Mouse (Mus musculus) retina, embryonic 14.5 days (tissue): ENCODE results near the gene Mon1a.

Experiments
- DNase-seq: peaks from one replicate; pipeline ENCODE4 v3.0.0-alpha.2; 2015; ENCODE audit warnings: low spot score

Mon1a gene

DNA sequence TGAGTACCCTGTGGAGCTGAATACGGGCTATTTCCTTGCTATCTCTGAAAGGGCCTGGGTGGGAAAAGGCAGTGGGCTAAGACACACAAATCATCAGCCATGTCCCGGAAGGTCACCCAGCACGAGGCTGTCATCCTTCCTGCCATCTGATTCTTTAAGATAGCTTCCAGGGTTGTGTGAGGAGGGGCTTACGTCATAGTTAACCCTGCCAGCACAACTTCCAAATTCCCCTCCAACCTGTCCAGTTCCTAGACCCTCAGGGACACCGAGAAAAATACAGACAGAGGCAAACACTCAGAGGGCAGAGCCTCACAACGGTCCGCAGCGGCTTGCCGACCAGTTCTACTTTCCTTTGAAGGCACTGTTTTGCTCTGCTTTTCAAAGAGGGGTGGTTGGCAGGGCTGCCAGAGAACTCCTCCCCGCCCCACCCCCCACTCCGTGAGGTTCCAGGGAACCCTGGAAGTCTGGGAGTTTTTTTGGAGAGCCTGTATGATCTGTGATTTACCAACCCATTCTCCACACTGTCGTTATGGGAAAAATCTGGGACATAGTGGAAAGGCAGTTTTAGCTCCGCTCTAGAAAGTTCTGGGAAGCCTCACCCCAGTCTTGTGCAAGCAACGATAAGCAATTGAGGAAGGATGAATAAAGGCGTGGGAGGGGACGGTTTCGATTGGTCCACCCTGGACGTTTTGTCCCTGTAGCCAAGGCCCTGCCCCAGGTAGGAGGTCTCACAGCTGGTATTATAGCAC lies 20.6 kb downstream of the Mon1a start:
- no peak for DNase-seq

- no peak for DNase-seq
Observed at GRCm38 (mm10) chr9:107910025-107910769, 22.2 kb downstream of the Mon1a start.

DNA sequence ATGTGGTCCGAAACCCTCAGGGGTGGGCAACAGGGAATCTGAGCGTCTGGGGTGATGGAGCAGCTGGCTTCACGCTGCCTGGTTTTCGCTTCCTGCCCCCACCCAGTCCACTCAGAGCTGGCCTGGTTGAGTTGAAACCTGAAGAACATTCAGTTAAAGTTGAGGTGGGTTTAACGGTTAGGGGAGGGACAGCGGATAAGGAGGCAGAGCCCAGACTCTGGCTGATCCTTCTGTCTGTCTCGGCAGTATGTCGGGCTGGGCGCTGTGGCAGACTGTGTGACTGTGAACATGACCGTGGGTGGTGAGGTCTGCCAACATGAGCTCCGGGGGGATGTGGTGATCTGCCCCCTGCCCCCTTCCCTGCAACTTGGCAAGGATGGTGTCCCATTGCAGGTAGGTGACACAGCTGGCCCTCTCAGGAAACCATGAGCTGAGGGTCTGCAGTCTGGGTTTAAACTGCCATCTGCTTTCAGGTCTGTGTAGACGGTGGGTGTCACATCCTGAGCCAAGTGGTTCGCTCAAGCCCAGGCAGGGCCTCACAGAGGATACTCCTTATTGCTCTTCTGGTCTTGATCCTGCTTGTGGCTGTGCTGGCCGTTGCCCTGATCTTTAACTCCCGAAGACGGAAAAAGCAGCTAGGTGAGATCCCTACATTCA lies 26.9 kb downstream of the Mon1a start:
- DNase-seq = no peak

- DNase-seq = peak; percentile 70
Observed at GRCm38 (mm10) chr9:107917895-107918608, 30.1 kb downstream of the Mon1a start.

GRCm38 (mm10) chr9:107918884-107919283 lies 30.9 kb downstream of the Mon1a start:
- no peak for DNase-seq

GRCm38 (mm10) chr9:107919441-107919840 lies 31.5 kb downstream of the Mon1a start:
- DNase-seq = no peak

DNA sequence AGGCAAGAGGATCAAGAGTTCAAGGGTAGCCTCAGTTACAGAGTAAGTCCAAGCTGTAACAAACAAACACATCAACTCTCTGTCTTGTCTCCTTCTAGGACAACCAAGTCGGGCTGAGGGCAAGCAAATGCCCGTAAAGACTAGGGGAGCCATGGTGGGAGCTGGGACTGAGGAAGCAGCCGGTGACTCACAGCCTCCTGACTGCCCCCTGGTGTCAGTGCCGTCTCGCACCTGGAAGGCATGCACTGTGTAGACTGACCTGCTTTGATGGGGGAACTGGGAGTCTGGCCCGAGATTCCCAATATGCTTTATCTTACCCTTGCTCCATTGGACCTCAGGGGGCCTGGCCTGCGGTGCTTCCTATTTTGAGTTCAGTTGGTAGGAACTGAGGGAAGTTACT lies 35.1 kb downstream of the Mon1a start:
- DNase-seq = peak; percentile 63

GRCm38 (mm10) chr9:107923956-107924355 lies 36.0 kb downstream of the Mon1a start:
- DNase-seq = no peak

- DNase-seq = no peak
Observed at GRCm38 (mm10) chr9:107925251-107925650, 37.3 kb downstream of the Mon1a start.

- no peak for DNase-seq
Observed at GRCm38 (mm10) chr9:107926920-107927420, 39.0 kb downstream of the Mon1a start.

GRCm38 (mm10) chr9:107927749-107928148 lies 39.8 kb downstream of the Mon1a start:
- no peak for DNase-seq

DNA sequence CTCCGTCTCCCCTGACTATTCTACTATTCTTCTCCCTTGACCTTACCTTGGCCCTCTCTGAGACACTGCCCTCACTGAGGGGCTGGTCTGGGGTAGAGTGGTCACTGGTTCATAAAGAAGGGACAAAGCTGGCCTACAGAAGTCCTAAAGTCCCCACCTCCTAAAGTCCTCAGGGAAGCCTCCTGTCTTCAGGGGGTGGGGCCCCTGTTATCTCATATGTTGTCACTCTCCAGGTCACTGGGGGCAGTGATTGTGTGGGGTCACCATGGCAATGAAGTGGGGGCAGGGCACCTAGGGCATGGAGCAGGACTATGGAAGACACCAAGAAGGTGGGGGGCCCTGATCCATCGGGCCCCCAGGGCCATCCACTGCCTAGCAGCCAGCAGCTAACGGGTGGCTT lies 40.2 kb downstream of the Mon1a start, which contains the start of gene Actl11:
Gene Actl11, plus strand, starts transcription at position 301 of the 400 bp plus-strand sequence.
- DNase-seq = no peak

GRCm38 (mm10) chr9:107932221-107932620 lies 44.3 kb downstream of the Mon1a start:
- no peak for DNase-seq

- peak; percentile 34 for DNase-seq
Observed at GRCm38 (mm10) chr9:107934146-107934545, 46.2 kb downstream of the Mon1a start.

DNA sequence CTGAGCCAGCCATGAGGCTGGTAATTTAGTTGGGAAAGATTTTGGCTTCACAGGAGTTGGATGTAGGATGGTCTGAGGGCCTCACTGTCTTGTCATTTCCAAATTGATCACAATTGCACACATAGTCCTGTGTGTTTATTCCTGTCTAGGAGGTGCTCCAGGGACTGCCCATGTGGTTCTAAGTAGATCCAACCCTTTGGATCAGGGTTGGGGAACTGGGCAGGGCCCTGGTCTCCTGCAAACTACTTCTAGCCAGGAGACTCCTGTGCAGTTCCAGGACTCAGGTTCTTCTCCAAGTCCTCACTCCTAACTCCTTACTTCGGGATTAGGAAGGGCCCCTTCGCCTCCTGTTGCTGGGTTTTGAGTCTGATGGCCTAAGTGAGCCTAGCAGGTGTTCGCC lies 47.4 kb downstream of the Mon1a start, which contains the start of gene Camkv:
Gene Camkv, plus strand, starts transcription at position 301 of the 400 bp plus-strand sequence.
- DNase-seq = no peak

DNA sequence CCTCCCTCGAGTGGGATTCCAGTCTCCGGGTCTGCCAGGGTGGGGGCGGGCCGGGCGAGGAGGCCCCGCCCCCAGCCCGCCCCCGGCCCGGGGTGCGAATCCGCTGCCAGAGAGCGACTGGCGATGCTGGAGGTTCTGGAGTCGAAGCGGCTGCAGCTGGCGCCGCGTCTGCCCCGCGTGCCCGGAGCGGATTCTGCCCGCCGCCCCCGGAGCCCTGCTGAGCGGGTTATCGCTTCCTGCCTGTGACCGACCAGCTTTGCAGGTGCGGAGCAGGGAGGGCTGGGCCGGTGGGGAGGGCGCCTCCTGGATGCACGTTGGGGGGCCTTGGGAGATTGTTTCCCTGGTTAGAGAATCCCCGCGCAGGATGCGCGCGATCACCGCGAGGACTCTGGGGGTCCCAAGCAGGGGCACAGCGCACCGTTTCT lies 47.9 kb downstream of the Mon1a start:
- DNase-seq = peak; percentile 49

DNA sequence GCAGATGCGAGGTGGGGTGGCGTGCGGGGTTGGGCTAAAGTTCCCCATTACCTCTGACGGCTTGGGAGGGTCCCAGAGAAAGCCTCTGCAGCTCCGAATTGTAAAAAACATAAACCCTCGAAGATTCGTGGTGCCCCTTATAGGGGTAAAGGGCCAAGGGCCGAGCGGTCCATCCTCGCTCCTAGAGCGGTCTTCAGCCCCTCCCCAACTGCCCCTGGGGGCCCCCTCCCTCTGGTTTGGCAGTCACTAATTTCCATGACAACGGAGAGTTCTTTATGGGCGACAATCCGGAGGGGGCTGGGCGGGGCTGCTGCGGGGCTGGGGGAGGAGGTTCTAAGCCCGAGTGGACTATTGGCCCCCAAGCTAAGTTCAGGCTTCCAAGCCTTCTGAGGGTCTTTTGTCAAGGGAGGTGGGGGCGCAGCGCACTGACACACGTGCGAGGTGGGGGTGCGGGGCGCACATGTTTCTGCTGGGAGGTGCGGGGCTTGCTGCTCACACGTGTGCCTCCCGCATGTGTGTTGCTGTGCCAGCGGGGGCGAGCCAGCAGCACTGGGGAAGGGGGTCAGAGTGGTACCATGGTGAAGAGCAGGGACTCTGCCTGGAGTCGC lies 48.4 kb downstream of the Mon1a start:
- peak; percentile 34 for DNase-seq

DNA sequence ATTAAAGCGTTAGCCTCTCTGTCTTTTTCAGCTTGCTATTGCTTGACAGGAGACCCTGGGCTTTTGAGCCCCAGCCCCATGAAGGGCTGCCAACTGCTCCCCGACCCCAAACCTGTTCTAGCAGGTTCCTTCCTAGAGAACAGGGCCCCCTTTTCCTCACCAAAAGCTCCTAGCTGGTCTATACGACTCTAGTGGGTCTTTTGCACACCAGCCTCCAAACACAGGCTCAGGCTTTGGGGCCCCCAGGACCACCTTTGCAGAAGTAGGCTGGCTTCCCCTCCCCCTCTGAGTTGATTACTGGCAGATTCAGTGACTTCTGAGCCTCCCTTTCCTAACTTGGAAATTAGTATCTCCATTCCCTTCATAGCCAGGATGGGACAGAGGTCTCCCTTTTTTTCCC lies 48.9 kb downstream of the Mon1a start:
- DNase-seq = no peak

- DNase-seq = no peak
Observed at GRCm38 (mm10) chr9:107947241-107948194, 59.6 kb downstream of the Mon1a start.
